Mouse (Mus musculus) lung, embryonic 16.5 days (tissue): ENCODE measurements around the gene Heatr5a. TPM values are rescaled to one million over a fixed set of nuclear protein-coding genes. Genes with fewer than 3 reads are reported as not detected.
A peak's percentile ranks its signal among the peaks of the same experiment; 100 is the strongest.

Source experiments
- ATAC-seq: fragments of 200-750 bp; cut with Nextera tagmentation; 2 replicates; pipeline ENCODE4 v1.8.0; 2017; ENCODE audit warnings: low read depth, mild to moderate bottlenecking, moderate library complexity
- H3K27ac ChIP-seq: fragments of 300-500 bp; sonication (generic); 2 replicates; pipeline ENCODE4 v1.5.1; 2014; ENCODE audit warnings: mild to moderate bottlenecking, control low read depth, low read length
- H3K27me3 ChIP-seq: fragments of 300-500 bp; sonication (generic); 2 replicates; pipeline ENCODE4 v1.6.1; 2014; ENCODE audit warnings: low read depth, low read length, mixed read lengths; ENCODE audit not compliant: control insufficient read depth, insufficient read depth
- H3K36me3 ChIP-seq: fragments of 300-500 bp; sonication (generic); 2 replicates; pipeline ENCODE4 v1.6.1; 2014; ENCODE audit warnings: low read length; ENCODE audit not compliant: control insufficient read depth, insufficient read depth
- H3K4me1 ChIP-seq: fragments of 300-500 bp; sonication (generic); replicated peaks from 2 replicates; pipeline ENCODE4 v1.6.1; 2014; ENCODE audit warnings: low read length, mixed read lengths; ENCODE audit not compliant: control insufficient read depth, insufficient read depth
- H3K4me2 ChIP-seq: fragments of 300-500 bp; sonication (generic); 2 replicates; pipeline ENCODE4 v1.6.1; 2014; ENCODE audit warnings: low read depth, low read length, control low read depth
- H3K4me3 ChIP-seq: fragments of 300-500 bp; sonication (generic); 2 replicates; pipeline ENCODE4 v1.5.1; 2014; ENCODE audit warnings: mild to moderate bottlenecking, low read length, control low read depth
- H3K9ac ChIP-seq: fragments of 300-500 bp; sonication (generic); 2 replicates; pipeline ENCODE4 v1.6.1; 2014; ENCODE audit warnings: low read length, control low read depth
- H3K9me3 ChIP-seq: fragments of 300-500 bp; sonication (generic); 2 replicates; pipeline ENCODE4 v1.6.1; 2016; ENCODE audit warnings: low read length; ENCODE audit not compliant: control insufficient read depth
- WGBS: fragments of 180-500 bp; shearing (Covaris S2); extraction: QIAGEN DNeasy Blood & Tissue Kit; methylation state at CpG from one replicate; pipeline ENCODE4 v1.1.7; 2014; 5-methylcytosine and 5-hydroxymethylcytosine counted together
- polyA plus RNA-seq: library from polyadenylated mRNA; unstranded; fragments of >200 nt; fragmentation: Nextera tagmentation; extraction: Ambion mirVana; gene quantifications from 2 replicates; pipeline ENCODE4 v1.2.1, GENCODE M21; 2015

Heatr5a gene
- polyA plus RNA-seq, 1 experiment from 2014 or later: 14.9 TPM

DNA sequence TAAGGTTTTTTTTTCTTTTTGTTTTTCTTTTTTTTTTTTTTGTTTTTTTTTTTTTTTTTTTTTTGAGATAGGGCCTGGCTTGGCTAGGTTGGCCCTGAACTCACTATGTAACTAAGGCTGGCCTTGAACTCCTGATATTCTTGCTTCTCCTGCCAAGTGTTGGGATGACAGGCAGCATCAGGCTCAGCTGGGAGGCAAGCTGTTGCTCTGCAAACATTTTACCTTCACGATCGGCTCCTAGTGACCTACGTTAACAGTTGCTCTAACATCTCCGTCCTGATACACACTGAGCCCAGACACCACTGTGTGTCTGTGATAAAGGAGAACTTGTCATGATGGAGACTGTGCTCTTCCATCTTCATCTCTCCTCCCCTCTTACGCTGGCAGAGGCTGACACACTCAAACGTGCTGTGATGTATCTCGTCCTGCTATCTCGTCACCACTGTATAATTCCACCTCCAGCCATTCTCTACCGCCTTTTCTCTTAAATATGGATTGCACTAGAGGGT, 87.8 kb downstream of the Heatr5a start:
- Histone ChIP-seq H3K27ac (no peak overlapping the region), H3K4me2 (no peak overlapping the region)

GRCm38 (mm10) chr12:51882606-51883296, 88.4 kb downstream of the Heatr5a start:
- WGBS: 78% methylated on average over 6 of the region's 6 CpGs
- Histone ChIP-seq H3K27ac (no peak overlapping the region), H3K4me1 (no peaks in the 10 kb centered on the region; the same call in 1 of the 2 replicates), H3K4me3 (no peak overlapping the region), H3K36me3 (peaks cover 20% of the 10 kb centered on the region), H3K27me3 (no peaks in the 10 kb centered on the region), H3K9me3 (no peaks in the 10 kb centered on the region), H3K4me2 (no peak overlapping the region), H3K9ac (no peak overlapping the region)
- ATAC-seq: peak; percentile 69

More for the DNA sequence above, 87.8 kb downstream of the Heatr5a start:
- Histone ChIP-seq H3K9ac (no peak overlapping the region), H3K27me3 (no peaks in the 10 kb centered on the region), H3K4me3 (no peak overlapping the region), H3K9me3 (no peaks in the 10 kb centered on the region), H3K4me1 (peaks cover 2% of the 10 kb centered on the region; the same call in 1 of the 2 replicates), H3K36me3 (peaks cover 19% of the 10 kb centered on the region)
- 84% methylated on average over 9 of the region's 9 CpGs for WGBS
- ATAC-seq: no peak

- 93% methylated on average over 2 of the region's 2 CpGs for WGBS
- Histone ChIP-seq H3K4me3 (no peak overlapping the region), H3K4me1 (no peaks in the 10 kb centered on the region), H3K4me2 (no peak overlapping the region), H3K27me3 (no peaks in the 10 kb centered on the region), H3K27ac (no peak overlapping the region), H3K9me3 (no peaks in the 10 kb centered on the region), H3K9ac (no peak overlapping the region), H3K36me3 (peaks cover 22% of the 10 kb centered on the region)
- ATAC-seq: no peak
Measured at GRCm38 (mm10) chr12:51881775-51882174, 89.3 kb downstream of the Heatr5a start.

DNA sequence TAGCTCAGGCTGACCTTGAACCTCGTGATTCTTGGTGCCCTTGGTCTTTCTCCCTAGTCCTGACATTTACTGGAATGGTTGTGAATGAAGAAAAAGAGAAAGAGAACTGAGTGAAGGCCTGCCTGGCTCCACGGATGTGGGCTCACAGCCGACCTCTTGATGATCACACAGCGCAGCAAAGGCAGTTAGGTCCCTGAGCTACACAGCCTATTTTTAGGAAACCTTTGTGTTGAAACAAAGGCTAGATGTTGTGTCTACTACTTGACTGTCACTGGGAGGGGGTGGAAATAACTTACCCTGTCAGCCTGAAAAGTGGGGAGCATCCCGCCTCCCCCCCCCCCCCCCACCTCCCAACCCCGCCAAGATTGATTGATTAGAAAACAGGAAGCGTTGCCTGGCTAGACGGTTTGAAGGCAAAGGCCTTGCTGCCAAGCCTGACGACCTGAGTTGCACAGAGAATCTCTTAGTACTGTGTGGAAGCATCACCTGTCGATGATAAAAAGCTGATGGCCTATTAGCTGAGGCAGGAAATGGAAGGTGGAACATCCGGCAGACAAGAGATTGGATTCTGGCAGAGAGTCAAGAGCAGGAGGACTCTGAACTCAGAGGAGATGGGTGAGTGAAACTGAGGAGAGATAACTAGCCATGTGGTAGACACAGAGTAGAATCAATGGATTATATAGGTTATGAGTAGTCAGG, 99.5 kb downstream of the Heatr5a start:
- no peaks in the 10 kb centered on the region for H3K9me3 ChIP-seq
- H3K9ac ChIP-seq: no peak overlapping the region
- no peak overlapping the region for H3K4me3 ChIP-seq
- no peak for ATAC-seq
- 45% methylated on average over 11 of the region's 11 CpGs for WGBS
- H3K4me2 ChIP-seq: no peak overlapping the region
- H3K36me3 ChIP-seq: 0 out of 2 replicates have a peak, but pooled peaks cover 2% of the 10 kb centered on the region
- H3K27me3 ChIP-seq: no peaks in the 10 kb centered on the region
- no peaks in the 10 kb centered on the region for H3K4me1 ChIP-seq
- no peak overlapping the region for H3K27ac ChIP-seq

GRCm38 (mm10) chr12:51869511-51869910, 101.6 kb downstream of the Heatr5a start:
- Histone ChIP-seq H3K4me2 (no peak overlapping the region), H3K36me3 (0 out of 2 replicates have a peak, but pooled peaks cover 2% of the 10 kb centered on the region), H3K27me3 (no peaks in the 10 kb centered on the region), H3K4me1 (peaks cover 9% of the 10 kb centered on the region; the same call in 1 of the 2 replicates), H3K9me3 (no peaks in the 10 kb centered on the region), H3K4me3 (no peak overlapping the region), H3K27ac (no peak overlapping the region), H3K9ac (no peak overlapping the region)
- WGBS: 74% methylated on average over 3 of the region's 3 CpGs
- ATAC-seq: no peak

DNA sequence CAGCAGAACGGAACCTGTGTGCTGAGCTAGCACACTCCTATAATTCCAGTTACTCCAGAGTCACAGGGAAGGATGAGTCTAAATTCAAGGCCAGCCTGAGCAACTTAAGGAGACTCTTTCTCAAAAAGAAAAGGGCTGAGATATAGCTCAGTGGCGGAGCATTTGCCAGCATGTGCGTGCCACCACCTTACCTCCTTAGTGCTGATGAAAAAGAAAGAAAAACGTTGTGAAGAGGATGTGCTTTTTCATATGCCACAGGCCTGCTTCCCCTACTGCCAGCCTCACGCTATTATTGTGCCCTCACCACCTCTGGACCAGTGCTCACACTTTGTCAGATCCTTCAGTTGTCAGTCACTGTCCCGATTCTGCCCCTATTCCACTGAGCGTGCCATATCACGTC, 104.0 kb downstream of the Heatr5a start:
- H3K4me1 ChIP-seq: peaks cover 9% of the 10 kb centered on the region
- no peaks in the 10 kb centered on the region for H3K27me3 ChIP-seq
- H3K27ac ChIP-seq: no peak overlapping the region
- H3K36me3 ChIP-seq: no peaks in the 10 kb centered on the region
- H3K9ac ChIP-seq: no peak overlapping the region
- H3K4me2 ChIP-seq: no peak overlapping the region
- ATAC-seq: no peak
- WGBS: 77% methylated on average over 8 of the region's 8 CpGs
- no peak overlapping the region for H3K4me3 ChIP-seq
- H3K9me3 ChIP-seq: no peaks in the 10 kb centered on the region

DNA sequence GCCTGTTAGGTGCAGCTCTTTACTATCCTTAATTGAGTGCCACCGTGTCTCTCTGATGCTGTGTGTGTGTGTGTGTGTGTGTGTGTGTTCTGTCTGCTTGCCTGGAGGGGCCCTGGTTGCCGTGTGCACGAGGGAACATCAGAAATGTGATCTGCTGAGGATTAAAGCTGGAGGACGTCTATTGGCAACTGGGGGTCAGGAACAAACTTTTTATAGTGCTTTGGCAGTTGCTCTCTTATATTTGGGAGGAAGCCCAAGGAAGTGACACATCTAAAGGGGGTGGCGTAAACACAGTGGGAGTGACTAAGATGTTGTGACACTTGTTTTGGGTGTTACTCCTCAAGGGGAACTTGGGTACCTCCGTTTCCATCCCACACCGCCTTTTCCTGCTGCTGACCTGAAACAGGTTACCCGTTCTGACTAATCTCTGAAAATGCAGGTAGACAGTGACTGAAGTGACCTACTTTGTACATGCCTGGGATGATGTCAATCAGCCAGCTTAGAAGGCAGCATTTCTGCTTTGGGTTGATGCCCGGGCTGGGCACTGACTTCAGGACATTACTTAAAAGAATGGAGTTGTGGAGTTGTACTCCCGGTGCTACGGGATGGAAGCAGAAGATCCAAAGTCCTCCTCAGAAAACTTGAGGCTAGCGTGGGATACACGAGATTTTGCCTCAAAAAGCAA, 104.8 kb downstream of the Heatr5a start:
- H3K9me3 ChIP-seq: no peaks in the 10 kb centered on the region
- no peak overlapping the region for H3K4me3 ChIP-seq
- peaks cover 9% of the 10 kb centered on the region for H3K4me1 ChIP-seq
- no peaks in the 10 kb centered on the region for H3K27me3 ChIP-seq
- no peak overlapping the region; the same call in 1 of the 2 replicates for H3K27ac ChIP-seq
- H3K36me3 ChIP-seq: no peaks in the 10 kb centered on the region
- peak; percentile 66 for ATAC-seq
- H3K9ac ChIP-seq: no peak overlapping the region
- peak overlapping the region; percentile 2; the same call in 1 of the 2 replicates for H3K4me2 ChIP-seq
- 52% methylated on average over 13 of the region's 13 CpGs for whole genome bisulfite sequencing

GRCm38 (mm10) chr12:51865790-51866179, 105.3 kb downstream of the Heatr5a start:
- peak; percentile 64 for ATAC-seq
- WGBS: 36% methylated on average over 4 of the region's 4 CpGs
- Histone ChIP-seq H3K4me1 (peaks cover 9% of the 10 kb centered on the region), H3K9me3 (no peaks in the 10 kb centered on the region), H3K9ac (no peak overlapping the region), H3K4me3 (no peak overlapping the region), H3K36me3 (no peaks in the 10 kb centered on the region), H3K27ac (no peak overlapping the region; the same call in 1 of the 2 replicates), H3K4me2 (no peak overlapping the region), H3K27me3 (no peaks in the 10 kb centered on the region)
